Comparison of ENCODE assay signal across 15 mouse cellular contexts in genomic region chr13:75914151-75914550, GRCm38 (mm10). TPM values are rescaled to one million over a fixed set of nuclear protein-coding genes. Genes with fewer than 3 reads are reported as not detected.
"Had no signal": no experiment of that assay in that cellular context is flagged by ENCODE, and none has a peak within 500 bp of the region (broad histone marks: within the 10 kb centered on the region; RNA-seq: fewer than 3 reads in every experiment).

No protein-coding gene starts in this region.

- H3K27me3 ChIP-seq: limb, embryonic 12.5 days; liver, embryonic 13.5 days; lung, embryonic 15.5 days; megakaryocyte, embryonic 14.5 days; midbrain, embryonic 12.5 days had no signal

- H3K27ac ChIP-seq: limb, embryonic 12.5 days; liver, embryonic 13.5 days; lung, embryonic 15.5 days; macrophage; midbrain, embryonic 12.5 days; stomach, postnatal 0 days had no signal

- H3K9ac ChIP-seq: limb, embryonic 12.5 days; liver, embryonic 13.5 days; liver, postnatal 0 days; lung, embryonic 15.5 days; midbrain, embryonic 12.5 days had no signal

- ATAC-seq: liver, postnatal 0 days had no signal

- DNase-seq: kidney, postnatal 25 days; layer of hippocampus, adult 9-11 months; layer of hippocampus, postnatal 36 days; liver; liver, embryonic 13.5 days; liver, postnatal 0 days; lung, postnatal 14 days; right cerebral cortex, postnatal 14 days; thymus, postnatal 4 days had no signal

- H3K4me1 ChIP-seq: limb, embryonic 12.5 days; liver, embryonic 13.5 days; lung, embryonic 15.5 days; midbrain, embryonic 12.5 days had no signal

- H3K4me3 ChIP-seq: limb, embryonic 12.5 days; liver, embryonic 13.5 days; lung, embryonic 15.5 days; megakaryocyte, embryonic 14.5 days; midbrain, embryonic 12.5 days had no signal

- H3K36me3 ChIP-seq: liver, embryonic 13.5 days had no signal

- H3K9me3 ChIP-seq: limb, embryonic 12.5 days; liver, embryonic 13.5 days; lung, embryonic 15.5 days; midbrain, embryonic 12.5 days had no signal

- H3K4me2 ChIP-seq: limb, embryonic 12.5 days; liver, embryonic 13.5 days; lung, embryonic 15.5 days; midbrain, embryonic 12.5 days had no signal

RNA-seq across cellular contexts. Expression of gene Spata9, which starts 52.8 kb away (rescaled TPM):
- total RNA-seq: layer of hippocampus, postnatal 36 days had no signal
- polyA plus RNA-seq: macrophage had no signal
